Mouse (Mus musculus) brain, adult 2 months (tissue): ENCODE measurements around the gene Defb36.

Experiments used
- DNase-seq: peaks from one replicate; pipeline ENCODE4 v3.0.0; 2011; ENCODE audit warnings: low read depth, low spot score

The Defb36 gene

GRCm38 (mm10) chr2:152604057-152604456 is at the start of gene Defb36:
Gene Defb36, plus strand, starts transcription at chr2:152604327.
- DNase-seq: peak; percentile 39

DNA sequence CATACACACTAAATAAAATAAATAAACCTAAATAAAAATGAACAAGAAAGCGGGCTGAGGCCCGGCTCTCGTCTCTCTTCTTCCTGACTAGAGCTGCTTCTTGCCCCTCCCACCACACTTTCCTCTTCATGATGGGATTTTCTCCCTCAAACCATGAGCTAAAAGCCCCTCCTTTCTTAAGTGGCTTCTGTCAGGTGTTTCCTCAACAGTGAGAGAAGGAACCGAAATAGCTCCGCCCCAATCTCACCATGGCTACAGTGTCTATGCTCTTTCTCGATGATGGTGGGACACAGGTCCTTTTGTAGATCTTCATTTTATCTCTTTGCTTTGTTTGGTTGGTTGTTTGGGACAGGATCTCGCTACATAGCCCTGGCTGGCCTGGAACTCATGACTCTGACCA is 47.5 kb upstream of the Defb36 start:
- no peak for DNase-seq

- DNase-seq: no peak
Measured at GRCm38 (mm10) chr2:152569038-152569437, 35.1 kb upstream of the Defb36 start, which contains the start of gene Gm17416. Gene Gm17416, plus strand, starts transcription at chr2:152569338.

DNA sequence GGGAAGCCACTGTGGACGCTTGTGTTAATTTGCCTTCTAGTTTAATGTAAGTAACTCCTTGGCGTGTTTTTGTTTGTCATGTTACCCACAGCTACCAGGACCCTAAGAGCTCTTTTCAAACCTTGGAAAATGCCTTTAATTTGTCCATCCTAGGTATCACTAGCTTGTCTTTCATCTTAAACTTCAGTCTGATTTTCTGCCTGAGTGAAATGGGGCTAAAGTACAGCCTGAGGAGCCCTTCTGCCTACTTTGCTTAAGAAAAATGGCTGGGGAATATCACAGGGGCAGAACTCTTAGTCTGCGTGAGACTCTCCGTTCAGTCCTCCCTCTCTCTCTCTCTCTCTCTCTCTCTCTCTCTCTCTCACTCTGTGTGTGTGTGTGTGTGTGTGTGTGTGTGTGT is 34.2 kb upstream of the Defb36 start:
- no peak for DNase-seq

- DNase-seq: no peak
Measured at GRCm38 (mm10) chr2:152570313-152570712, 33.8 kb upstream of the Defb36 start.

GRCm38 (mm10) chr2:152572114-152572794 is 31.9 kb upstream of the Defb36 start, which contains the start of gene Defb21:
Gene Defb21, plus strand, starts transcription at chr2:152572744.
- no peak for DNase-seq

DNA sequence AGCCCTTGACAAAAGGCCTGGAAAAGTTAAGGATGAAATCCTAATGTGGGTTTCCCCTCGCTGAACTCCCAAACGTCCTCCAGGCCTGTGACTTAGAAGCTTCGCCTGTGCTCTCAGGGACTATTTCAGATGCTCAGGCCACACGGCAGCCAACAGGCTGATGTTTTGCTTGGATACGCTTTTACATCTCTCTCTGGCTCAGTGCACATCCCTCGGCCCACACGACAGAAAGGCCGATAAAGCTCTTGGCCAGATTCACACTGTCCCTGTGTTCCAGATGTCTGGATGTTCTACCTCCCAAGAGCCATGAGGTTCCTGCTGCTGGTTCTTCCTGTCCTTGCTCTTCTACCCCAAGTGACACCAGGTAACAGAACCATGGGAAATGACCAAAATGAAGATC is 30.6 kb upstream of the Defb36 start:
- DNase-seq: no peak

DNA sequence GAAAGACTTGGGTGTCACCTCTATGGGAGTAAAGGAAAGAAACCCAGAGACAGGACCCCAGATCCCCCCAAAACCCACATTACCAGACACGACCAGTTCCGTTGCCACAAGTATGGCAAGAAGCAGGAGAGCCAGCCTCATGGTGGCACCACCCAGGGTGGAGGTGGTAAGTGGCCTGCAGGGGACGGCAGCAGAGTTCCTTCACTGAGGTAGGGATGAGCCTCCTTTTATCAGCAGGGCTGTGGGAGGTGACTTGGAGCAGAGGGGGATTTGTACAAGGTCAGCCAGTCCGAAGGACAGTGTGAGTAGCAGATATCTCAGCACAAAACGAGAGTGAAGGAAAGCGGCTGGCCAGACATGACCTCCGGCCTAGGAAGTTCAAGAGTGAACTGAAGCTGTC is 24.0 kb upstream of the Defb36 start, which contains the start of gene Defb19:
Defb19 (minus strand) TSS at position 206 of the 400 bp plus-strand sequence.
- DNase-seq: no peak

DNA sequence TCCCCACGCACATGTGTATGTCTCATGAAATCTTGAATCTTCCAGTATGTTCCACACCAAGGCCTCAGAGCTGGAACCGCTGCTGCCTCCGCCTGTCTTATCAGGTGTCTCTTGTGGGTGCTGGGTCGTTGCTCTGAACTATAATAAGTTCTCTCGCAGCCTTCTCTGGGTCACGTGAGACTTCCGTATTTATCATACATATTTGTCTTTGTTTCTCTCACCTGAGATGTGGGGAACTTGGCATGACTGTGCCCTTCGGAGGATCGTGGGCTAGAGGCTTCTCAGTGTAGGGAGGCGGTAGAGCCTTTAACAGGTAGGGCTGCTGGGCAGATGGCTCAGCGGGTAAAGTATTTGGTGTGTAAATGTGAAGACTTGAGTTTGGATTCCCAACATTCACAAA is 23.5 kb upstream of the Defb36 start:
- no peak for DNase-seq

GRCm38 (mm10) chr2:152586926-152587560 is 17.1 kb upstream of the Defb36 start:
- peak; percentile 21 for DNase-seq

- DNase-seq: no peak
Measured at GRCm38 (mm10) chr2:152588450-152588849, 15.7 kb upstream of the Defb36 start.

DNA sequence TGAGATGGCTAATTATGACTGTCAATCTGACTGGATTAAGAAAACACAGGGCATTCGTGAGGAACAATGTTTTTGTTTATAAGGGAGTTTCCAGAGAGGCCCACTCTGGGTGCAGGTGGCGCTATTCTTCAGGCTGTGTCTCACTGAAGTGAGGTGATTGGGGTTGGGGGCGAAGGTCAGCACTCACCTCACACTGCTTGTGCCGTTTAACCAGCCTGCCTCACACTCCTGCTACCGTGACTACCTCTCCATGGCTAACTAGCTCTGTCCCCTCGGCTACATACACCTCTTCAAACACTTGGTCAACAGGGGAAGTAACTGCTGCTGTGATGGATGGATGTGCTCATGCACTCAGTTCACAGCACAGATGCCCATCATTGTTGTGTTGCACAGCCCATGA is 15.1 kb upstream of the Defb36 start:
- DNase-seq: no peak

GRCm38 (mm10) chr2:152599299-152599698 is 4.8 kb upstream of the Defb36 start, which contains the start of gene Defb45:
Gene Defb45, minus strand, starts transcription at chr2:152599399.
- no peak for DNase-seq

GRCm38 (mm10) chr2:152600076-152600475 is 4.1 kb upstream of the Defb36 start:
- DNase-seq: no peak

DNA sequence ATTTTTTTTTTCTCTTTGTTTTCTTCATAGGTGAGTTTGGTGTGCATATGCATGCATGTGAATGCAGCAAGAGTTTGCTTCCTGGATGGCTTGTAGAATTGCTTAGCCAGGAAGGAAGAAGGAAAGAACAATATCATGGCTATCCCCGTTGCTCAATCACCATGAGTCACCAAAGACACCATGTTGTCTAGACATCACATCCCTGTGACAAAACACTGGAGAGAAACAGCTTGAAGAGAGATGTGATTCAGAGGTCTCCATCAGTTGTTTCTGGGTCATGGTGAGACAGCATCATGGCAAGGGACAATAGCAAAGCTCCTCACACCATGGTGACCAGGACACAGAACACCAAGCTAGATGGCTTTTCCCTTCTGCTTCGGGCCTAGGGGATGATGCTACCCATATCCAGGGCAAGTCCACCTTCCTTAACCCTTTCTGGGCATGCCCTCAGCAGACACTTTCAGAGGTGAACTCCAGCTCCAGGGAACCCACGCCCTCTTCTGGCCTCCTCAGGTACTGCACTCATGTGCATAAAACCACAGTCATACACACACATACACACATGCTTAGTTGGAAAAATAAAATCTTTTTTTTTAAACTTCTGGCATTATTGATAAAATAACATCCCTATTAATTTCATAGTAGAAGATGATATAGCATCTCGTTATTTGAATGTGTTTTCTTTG is 2.7 kb upstream of the Defb36 start:
- no peak for DNase-seq

- DNase-seq: no peak
Measured at GRCm38 (mm10) chr2:152607746-152608145, 3.6 kb downstream of the Defb36 start.

- DNase-seq: no peak
Measured at GRCm38 (mm10) chr2:152608719-152609118, 4.6 kb downstream of the Defb36 start.

GRCm38 (mm10) chr2:152612193-152612592 is 8.1 kb downstream of the Defb36 start:
- peak; percentile 42 for DNase-seq

- peak; percentile 80 for DNase-seq
Measured at GRCm38 (mm10) chr2:152615563-152615962, 11.4 kb downstream of the Defb36 start.

- DNase-seq: no peak
Measured at GRCm38 (mm10) chr2:152616470-152616869, 12.3 kb downstream of the Defb36 start.

- DNase-seq: no peak
Measured at GRCm38 (mm10) chr2:152617374-152617773, 13.2 kb downstream of the Defb36 start.

DNA sequence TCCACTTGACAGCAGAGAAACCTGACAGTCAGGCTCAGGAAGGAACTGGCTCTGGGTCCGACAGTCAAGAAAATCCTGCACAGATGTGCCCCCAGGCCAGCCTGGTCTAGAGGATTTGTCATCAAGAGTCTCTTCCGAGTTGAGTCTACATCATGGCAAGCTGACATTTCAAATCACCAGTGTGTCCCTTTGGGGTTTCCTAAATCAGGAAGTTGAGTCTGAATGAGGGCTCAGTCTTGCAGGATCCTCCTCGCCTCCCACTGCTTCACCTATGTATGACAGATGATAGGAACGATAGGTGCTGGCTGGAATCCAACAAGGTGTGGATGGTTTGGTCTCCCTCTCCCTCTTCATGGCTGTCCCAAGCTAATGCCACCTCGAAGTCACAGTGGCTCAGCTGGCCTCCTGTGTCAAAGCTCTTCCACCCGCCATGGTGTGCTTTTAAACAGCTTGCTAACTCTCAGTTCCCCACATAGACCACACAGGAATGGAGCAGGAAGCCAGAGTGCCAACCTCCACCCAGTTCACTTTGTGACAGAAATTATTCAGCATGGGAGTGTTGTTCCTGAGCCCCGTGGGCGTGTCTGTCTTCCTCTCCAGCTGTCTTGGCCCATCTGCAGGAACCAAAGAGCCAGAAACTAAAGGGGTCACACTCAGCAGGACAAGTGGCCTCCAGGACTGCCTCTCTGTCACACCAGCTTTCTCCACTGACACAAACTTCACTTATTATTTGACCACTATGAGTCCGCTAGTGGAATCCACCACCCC is 16.4 kb downstream of the Defb36 start:
- peak; percentile 36 for DNase-seq
